Mouse (Mus musculus) stomach, embryonic 16.5 days (tissue): ENCODE data around the gene Ttc41. TPM values are rescaled to one million over a fixed set of nuclear protein-coding genes. Genes with fewer than 3 reads are reported as not detected.

Experiments
- ATAC-seq: fragments of 200-750 bp; cut with Nextera tagmentation; 2 replicates; pipeline ENCODE4 v1.8.0; 2017; ENCODE audit warnings: moderate number of reproducible peaks, moderate TSS enrichment; ENCODE audit not compliant: insufficient read depth, low FRiP score
- H3K27ac ChIP-seq: fragments of 300-500 bp; sonication (generic); 2 replicates; pipeline ENCODE4 v1.5.1; 2014; ENCODE audit warnings: low read length
- H3K27me3 ChIP-seq: fragments of 300-500 bp; sonication (generic); 2 replicates; pipeline ENCODE4 v1.6.1; 2014; ENCODE audit warnings: low read length, control low read depth, mixed read lengths; ENCODE audit not compliant: control insufficient read depth, insufficient read depth
- H3K36me3 ChIP-seq: fragments of 300-500 bp; sonication (generic); 2 replicates; pipeline ENCODE4 v1.6.1; 2014; ENCODE audit warnings: low read length; ENCODE audit not compliant: control insufficient read depth, insufficient read depth
- H3K4me1 ChIP-seq: fragments of 300-500 bp; sonication (generic); 2 replicates; pipeline ENCODE4 v1.6.1; 2014; ENCODE audit warnings: low read length, control low read depth, mixed read lengths; ENCODE audit not compliant: control insufficient read depth, insufficient read depth
- H3K4me2 ChIP-seq: fragments of 300-500 bp; sonication (generic); 2 replicates; pipeline ENCODE4 v1.6.1; 2014; ENCODE audit warnings: low read depth, low read length, mixed read lengths
- H3K4me3 ChIP-seq: fragments of 300-500 bp; sonication (generic); replicated peaks from 2 replicates; pipeline ENCODE4 v1.5.1; 2014; ENCODE audit warnings: mild to moderate bottlenecking, low read length
- H3K9ac ChIP-seq: fragments of 300-500 bp; sonication (generic); 2 replicates; pipeline ENCODE4 v1.6.1; 2014; ENCODE audit warnings: low read length
- H3K9me3 ChIP-seq: fragments of 300-500 bp; sonication (generic); replicated peaks from 2 replicates; pipeline ENCODE4 v1.6.1; 2016; ENCODE audit warnings: low read length, control low read depth; ENCODE audit not compliant: control insufficient read depth
- WGBS: fragments of 180-500 bp; shearing (Covaris S2); extraction: QIAGEN DNeasy Blood & Tissue Kit; methylation state at CpG from one replicate; pipeline ENCODE4 v1.1.7; 2014; 5-methylcytosine and 5-hydroxymethylcytosine counted together
- polyA plus RNA-seq: library from polyadenylated mRNA; unstranded; fragments of >200 nt; fragmentation: Nextera tagmentation; extraction: Ambion mirVana; gene quantifications from 2 replicates; pipeline ENCODE4 v1.2.1, GENCODE M21; 2015

The Ttc41 gene
- polyA plus RNA-seq, 1 experiment from 2014 or later, result 0.79 TPM

DNA sequence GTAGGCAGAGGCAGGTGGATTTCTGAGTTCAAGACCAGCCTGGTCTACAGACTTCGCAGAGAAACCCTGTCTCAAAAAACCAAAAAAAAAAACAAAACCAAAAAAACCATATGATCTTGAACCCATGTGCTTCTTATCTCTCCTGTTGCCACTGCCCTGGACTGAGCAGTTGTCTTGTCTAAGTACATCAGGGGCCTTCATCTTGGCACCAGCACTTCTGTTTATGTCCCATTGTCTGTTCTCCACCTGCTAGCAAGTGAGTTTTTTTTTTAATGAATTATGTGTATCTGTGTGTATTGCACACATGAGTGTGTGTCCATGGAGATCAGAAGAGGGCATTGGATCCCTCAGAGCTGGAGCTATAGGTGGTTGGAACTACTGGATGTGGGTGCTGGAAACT is 101.8 kb downstream of the Ttc41 start:
- Histone ChIP-seq H3K9me3 (no peaks in the 10 kb centered on the region), H3K36me3 (no peaks in the 10 kb centered on the region), H3K27me3 (no peaks in the 10 kb centered on the region), H3K27ac (no peak overlapping the region), H3K4me1 (no peaks in the 10 kb centered on the region), H3K4me2 (no peak overlapping the region), H3K9ac (no peak overlapping the region), H3K4me3 (no peak overlapping the region)
- no peak for ATAC-seq
- 94% methylated on average over 1 of the region's 1 CpGs for WGBS

DNA sequence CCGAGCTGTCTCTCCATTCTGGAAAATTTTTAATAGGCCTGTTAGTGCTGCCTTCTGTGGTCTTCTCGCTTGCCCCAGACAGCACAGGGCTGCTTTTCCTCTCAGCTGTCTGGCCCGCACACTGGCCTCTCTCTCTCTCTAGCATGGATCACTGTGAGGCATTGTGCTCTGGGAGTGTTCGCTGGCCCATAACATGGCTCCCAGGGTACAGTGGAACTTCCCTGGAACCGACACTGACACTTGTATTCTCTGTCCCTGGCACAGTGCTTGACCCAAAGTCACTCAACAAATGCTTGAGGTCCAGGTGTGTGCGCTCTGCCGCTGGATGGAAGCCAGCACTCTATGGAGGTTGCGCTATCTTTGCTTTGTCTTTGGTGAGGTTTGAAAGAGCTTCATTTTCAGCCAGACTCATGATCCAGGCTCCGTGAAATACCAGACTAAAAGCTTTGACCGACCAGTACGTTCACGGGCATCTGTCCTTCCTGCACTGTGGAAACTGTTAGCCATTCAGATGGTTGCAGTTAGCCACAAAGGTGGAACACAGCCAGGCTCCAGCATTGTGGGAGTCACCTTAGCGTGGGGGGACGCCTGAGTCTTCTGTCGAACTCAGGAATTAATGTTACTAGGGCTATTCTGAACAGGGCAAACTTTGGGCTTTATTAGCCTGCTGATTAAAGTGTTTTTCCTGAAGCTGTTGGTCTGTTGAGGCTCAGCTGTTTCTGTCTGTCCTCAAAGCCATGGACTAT is 102.6 kb downstream of the Ttc41 start:
- 79% methylated on average over 15 of the region's 15 CpGs for WGBS
- ATAC-seq, result peak; percentile 41; the same call in 1 of the 2 replicates
- Histone ChIP-seq H3K4me3 (no peak overlapping the region), H3K9me3 (no peaks in the 10 kb centered on the region), H3K27ac (no peak overlapping the region), H3K9ac (no peak overlapping the region), H3K36me3 (no peaks in the 10 kb centered on the region), H3K27me3 (no peaks in the 10 kb centered on the region), H3K4me2 (no peak overlapping the region), H3K4me1 (no peaks in the 10 kb centered on the region)

GRCm38 (mm10) chr10:86810000-86810399 is 104.4 kb downstream of the Ttc41 start:
- Histone ChIP-seq H3K9ac (no peak overlapping the region), H3K9me3 (no peaks in the 10 kb centered on the region), H3K4me1 (peaks cover 8% of the 10 kb centered on the region; the same call in 1 of the 2 replicates), H3K4me3 (no peak overlapping the region), H3K36me3 (no peaks in the 10 kb centered on the region), H3K27ac (no peak overlapping the region), H3K27me3 (no peaks in the 10 kb centered on the region), H3K4me2 (no peak overlapping the region)
- 80% methylated on average over 9 of the region's 9 CpGs for WGBS
- no peak for ATAC-seq

DNA sequence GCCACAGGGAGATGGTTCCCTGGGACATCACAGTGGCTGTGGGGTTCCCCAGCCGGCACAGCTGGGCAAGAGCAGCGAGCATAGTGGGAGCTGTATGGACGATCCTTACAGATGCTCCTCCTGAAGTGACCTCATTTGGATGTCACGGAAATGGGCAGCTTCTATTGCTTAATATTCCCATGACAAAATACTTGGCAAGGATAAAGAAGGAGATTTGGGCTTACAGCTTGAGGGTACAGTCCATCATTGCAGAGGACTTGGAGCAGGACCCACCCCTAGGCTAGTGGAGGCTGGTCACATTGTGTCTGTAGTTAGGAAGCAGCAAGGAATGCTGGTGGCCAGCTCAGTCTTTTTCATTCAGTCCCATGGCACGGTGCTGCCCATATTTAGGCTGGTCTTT is 105.0 kb downstream of the Ttc41 start:
- WGBS, result 90% methylated on average over 5 of the region's 5 CpGs
- H3K27me3 ChIP-seq, result no peaks in the 10 kb centered on the region

GRCm38 (mm10) chr10:86814292-86815131 is 108.9 kb downstream of the Ttc41 start:
- Histone ChIP-seq H3K9me3 (no peaks in the 10 kb centered on the region), H3K4me2 (0 out of 2 replicates have a peak overlapping the region, but pooled peaks have one; percentile 15), H3K4me1 (peaks cover 17% of the 10 kb centered on the region; the same call in 1 of the 2 replicates), H3K4me3 (no peak overlapping the region), H3K27ac (peak overlapping the region; percentile 86), H3K9ac (no peak overlapping the region; the same call in 1 of the 2 replicates), H3K36me3 (no peaks in the 10 kb centered on the region), H3K27me3 (no peaks in the 10 kb centered on the region)
- WGBS, result 64% methylated on average over 19 of the region's 19 CpGs
- peak; percentile 71 for ATAC-seq

More for the DNA sequence above, 105.0 kb downstream of the Ttc41 start:
- Histone ChIP-seq H3K27ac (no peak overlapping the region), H3K4me1 (peaks cover 10% of the 10 kb centered on the region; the same call in 1 of the 2 replicates), H3K4me3 (no peak overlapping the region), H3K9me3 (no peaks in the 10 kb centered on the region), H3K9ac (no peak overlapping the region), H3K36me3 (no peaks in the 10 kb centered on the region), H3K4me2 (no peak overlapping the region)
- no peak for ATAC-seq

DNA sequence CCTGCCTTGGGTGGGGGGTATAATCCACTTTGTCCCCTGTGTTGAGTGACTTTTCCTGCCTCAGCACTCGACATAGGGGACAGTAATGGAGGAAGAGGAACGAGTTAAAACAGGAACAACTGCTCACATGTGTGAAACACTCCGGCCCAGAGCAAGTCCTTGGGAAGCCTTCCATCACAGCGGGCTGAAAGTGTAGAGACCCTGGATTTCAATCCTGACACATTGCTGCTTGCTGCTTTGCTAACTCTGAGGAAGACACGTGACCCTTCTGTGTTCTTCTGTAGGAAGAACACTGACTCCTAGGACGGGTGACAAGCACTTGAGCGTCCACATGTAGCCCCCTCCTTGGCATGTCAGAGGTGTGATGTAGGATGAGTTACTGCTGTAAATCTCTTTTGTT is 109.5 kb downstream of the Ttc41 start:
- WGBS, result 73% methylated on average over 7 of the region's 7 CpGs
- peaks cover 23% of the 10 kb centered on the region; the same call in 1 of the 2 replicates for H3K4me1 ChIP-seq
- no peaks in the 10 kb centered on the region for H3K9me3 ChIP-seq
- no peaks in the 10 kb centered on the region for H3K36me3 ChIP-seq
- no peaks in the 10 kb centered on the region for H3K27me3 ChIP-seq
- ATAC-seq, result no peak
- no peak overlapping the region; the same call in 1 of the 2 replicates for H3K9ac ChIP-seq
- peak overlapping the region; percentile 86; the same call in 1 of the 2 replicates for H3K27ac ChIP-seq
- no peak overlapping the region for H3K4me2 ChIP-seq
- no peak overlapping the region for H3K4me3 ChIP-seq

- H3K4me2 ChIP-seq, result no peak overlapping the region
- H3K4me3 ChIP-seq, result no peak overlapping the region
- H3K27me3 ChIP-seq, result no peaks in the 10 kb centered on the region
- H3K4me1 ChIP-seq, result peaks cover 20% of the 10 kb centered on the region; the same call in 1 of the 2 replicates
- WGBS, result 37% methylated on average over 8 of the region's 8 CpGs
- peak overlapping the region; percentile 0; the same call in 1 of the 2 replicates for H3K9ac ChIP-seq
- H3K9me3 ChIP-seq, result no peaks in the 10 kb centered on the region
- H3K36me3 ChIP-seq, result 0 out of 2 replicates have a peak, but pooled peaks cover 5% of the 10 kb centered on the region
- peak overlapping the region; percentile 83 for H3K27ac ChIP-seq
- peak; percentile 33; the same call in 1 of the 2 replicates for ATAC-seq
Measured at GRCm38 (mm10) chr10:86819649-86820165, 114.1 kb downstream of the Ttc41 start.

GRCm38 (mm10) chr10:86821014-86821413 is 115.4 kb downstream of the Ttc41 start:
- Histone ChIP-seq H3K27me3 (no peaks in the 10 kb centered on the region), H3K9me3 (no peaks in the 10 kb centered on the region), H3K4me3 (no peak overlapping the region), H3K27ac (no peak overlapping the region), H3K4me2 (no peak overlapping the region), H3K4me1 (peaks cover 15% of the 10 kb centered on the region; the same call in 1 of the 2 replicates), H3K9ac (no peak overlapping the region), H3K36me3 (0 out of 2 replicates have a peak, but pooled peaks cover 10% of the 10 kb centered on the region)
- 91% methylated on average over 7 of the region's 7 CpGs for WGBS
- no peak for ATAC-seq
